Mouse (Mus musculus): Measurements from ENCODE around the gene Cdc34. TPM values are rescaled to one million over a fixed set of nuclear protein-coding genes. Genes with fewer than 3 reads are reported as not detected.

Gene Cdc34
- total RNA-seq, 2 experiments from 2014 or later = 73.1 to 79.8 TPM

DNA sequence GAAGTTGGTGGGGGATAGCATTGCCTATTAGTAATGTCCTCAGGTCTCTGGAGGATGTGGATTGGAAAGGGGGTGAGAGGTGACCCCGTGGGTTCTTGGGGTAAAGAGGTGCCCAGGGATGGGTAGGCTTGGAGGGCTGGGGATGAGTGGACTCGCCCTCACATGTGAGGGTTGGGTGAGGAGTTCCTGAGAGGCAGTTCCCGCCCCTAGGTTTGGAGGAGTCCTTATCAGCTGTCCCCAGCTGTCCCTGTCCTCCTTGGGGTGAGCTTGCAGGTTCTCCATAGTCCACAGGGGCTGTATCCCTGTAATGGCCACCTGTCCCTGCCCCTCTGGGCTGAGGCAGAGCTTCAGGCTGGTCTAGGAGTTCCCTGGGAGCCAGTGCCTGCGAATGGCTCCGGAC is 24.0 kb downstream of the Cdc34 start:
- no peak for DNase-seq (ENCODE audit: low spot score in 2 of 2)
- peak overlapping the region; percentile 93 for H3K27ac ChIP-seq
- TF ChIP-seq CTCF (conservative IDR thresholded peaks at IDR 0.05) = no peak

DNA sequence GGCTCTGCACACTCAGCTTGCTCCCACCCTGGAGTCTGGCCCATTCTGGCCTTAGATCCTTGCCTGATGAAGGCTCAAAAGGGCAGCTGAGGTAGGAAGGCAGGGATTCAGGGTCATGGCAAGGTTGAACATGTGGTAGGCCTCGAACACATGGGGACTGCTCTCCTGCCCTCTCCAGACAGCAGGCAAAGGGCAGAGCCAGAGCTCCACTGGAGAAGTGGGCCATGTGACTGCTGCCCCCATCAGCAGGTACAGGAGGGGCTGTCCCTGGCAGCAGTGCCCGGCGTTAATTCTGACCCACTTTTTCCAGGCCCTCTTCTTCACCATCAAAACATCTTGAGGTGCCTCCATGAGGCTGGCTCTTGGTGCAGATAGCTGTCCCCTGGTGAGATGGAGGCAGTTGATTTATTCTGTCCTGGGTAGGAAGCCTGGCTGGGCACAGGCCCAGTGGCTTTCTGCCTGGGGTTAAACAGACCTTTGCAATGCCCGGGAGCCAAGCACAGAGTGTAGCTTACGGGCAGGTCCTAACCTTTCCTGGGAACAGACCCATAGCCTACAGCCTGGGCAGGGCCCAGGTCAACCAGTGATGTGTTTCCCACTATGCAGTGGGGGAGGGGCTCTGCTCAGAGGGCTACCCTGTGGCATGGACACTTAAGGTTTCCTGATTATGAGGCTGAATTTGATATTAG is 24.6 kb downstream of the Cdc34 start:
- peak overlapping the region; percentile 93 for H3K27ac ChIP-seq
- DNase-seq (ENCODE audit: low spot score in 2 of 2) = no peak
- TF ChIP-seq CTCF (conservative IDR thresholded peaks at IDR 0.05) = no peak
- peak overlapping the region; percentile 99 for H3K4me3 ChIP-seq

More for the DNA sequence above, 24.0 kb downstream of the Cdc34 start:
- peak overlapping the region; percentile 99 for H3K4me3 ChIP-seq

DNA sequence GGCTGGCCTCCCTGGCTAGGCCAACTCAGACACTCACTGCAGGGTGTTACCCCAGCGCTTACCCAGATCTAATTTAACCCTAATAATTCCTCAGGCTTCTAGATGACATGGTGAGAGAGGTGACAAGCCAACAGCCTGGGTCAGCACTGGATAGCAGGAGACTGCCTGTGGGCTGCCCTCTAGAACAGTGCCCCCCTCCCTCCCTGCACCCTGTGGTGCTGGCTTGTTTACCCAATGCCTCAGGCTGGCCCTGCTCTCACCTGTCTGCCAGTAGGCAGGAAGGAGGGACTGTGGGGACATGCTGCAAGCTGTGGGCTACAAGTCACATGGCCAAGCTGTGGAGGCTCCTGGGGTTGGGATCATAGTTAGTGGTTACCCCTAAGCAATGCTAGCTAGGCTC is 25.2 kb downstream of the Cdc34 start:
- no peak for TF ChIP-seq CTCF (conservative IDR thresholded peaks at IDR 0.05)
- peak overlapping the region; percentile 99 for H3K4me3 ChIP-seq
- peak overlapping the region; percentile 93; the same call in 1 of the 2 replicates for H3K27ac ChIP-seq

GRCm38 (mm10) chr10:79707759-79708158 is 25.8 kb downstream of the Cdc34 start:
- TF ChIP-seq CTCF (conservative IDR thresholded peaks at IDR 0.05) = peak; percentile 37
- Histone ChIP-seq H3K27ac (peak overlapping the region; percentile 93), H3K4me3 (peak overlapping the region; percentile 99)
- DNase-seq (ENCODE audit: low spot score in 2 of 2) = no peak

More for the DNA sequence above, 25.2 kb downstream of the Cdc34 start:
- DNase-seq (ENCODE audit: low spot score in 2 of 2) = no peak

GRCm38 (mm10) chr10:79708668-79709067 is 26.7 kb downstream of the Cdc34 start:
- no peak for DNase-seq (ENCODE audit: low spot score in 2 of 2)
- H3K4me3 ChIP-seq = peak overlapping the region; percentile 36

DNA sequence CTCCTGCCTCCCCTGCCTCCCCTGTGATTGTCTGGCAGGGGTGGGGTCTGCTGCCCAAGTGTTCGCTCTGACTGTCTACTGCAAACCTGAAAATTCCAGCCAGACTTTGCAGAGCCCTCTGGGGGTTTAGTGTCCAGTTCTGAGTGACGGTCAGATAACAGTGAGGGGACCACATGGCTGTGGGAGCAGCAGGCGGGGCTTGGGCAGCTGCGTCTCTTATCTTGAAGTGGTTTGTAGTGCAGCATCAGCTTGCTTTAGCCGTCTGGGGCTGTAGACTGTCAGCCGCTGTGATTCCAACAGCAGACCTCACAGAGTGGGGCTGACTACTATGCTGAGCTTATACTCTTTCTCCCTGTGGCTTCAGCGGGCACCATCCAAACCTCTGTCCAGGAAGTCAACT is 27.3 kb downstream of the Cdc34 start:
- no peak for DNase-seq (ENCODE audit: low spot score in 2 of 2)
- TF ChIP-seq CTCF (conservative IDR thresholded peaks at IDR 0.05) = no peak
- peak overlapping the region; percentile 56 for H3K27ac ChIP-seq
- peak overlapping the region; percentile 36 for H3K4me3 ChIP-seq

More at GRCm38 (mm10) chr10:79708668-79709067, 26.7 kb downstream of the Cdc34 start:
- no peak for TF ChIP-seq CTCF (conservative IDR thresholded peaks at IDR 0.05)
- peak overlapping the region; percentile 56 for H3K27ac ChIP-seq

GRCm38 (mm10) chr10:79712029-79712428 is 30.0 kb downstream of the Cdc34 start:
- peak; percentile 50 for TF ChIP-seq CTCF (conservative IDR thresholded peaks at IDR 0.05)
- H3K4me3 ChIP-seq = no peak overlapping the region
- DNase-seq (ENCODE audit: low spot score in 2 of 2) = no peak
- no peak overlapping the region for H3K27ac ChIP-seq

GRCm38 (mm10) chr10:79712499-79713126 is 30.6 kb downstream of the Cdc34 start:
- Histone ChIP-seq H3K27ac (peak overlapping the region; percentile 62; the same call in 1 of the 2 replicates), H3K4me3 (no peak overlapping the region)
- DNase-seq (ENCODE audit: low spot score in 2 of 2) = peak; percentile 59 to 82
- peak; percentile 69 for TF ChIP-seq CTCF (conservative IDR thresholded peaks at IDR 0.05)

DNA sequence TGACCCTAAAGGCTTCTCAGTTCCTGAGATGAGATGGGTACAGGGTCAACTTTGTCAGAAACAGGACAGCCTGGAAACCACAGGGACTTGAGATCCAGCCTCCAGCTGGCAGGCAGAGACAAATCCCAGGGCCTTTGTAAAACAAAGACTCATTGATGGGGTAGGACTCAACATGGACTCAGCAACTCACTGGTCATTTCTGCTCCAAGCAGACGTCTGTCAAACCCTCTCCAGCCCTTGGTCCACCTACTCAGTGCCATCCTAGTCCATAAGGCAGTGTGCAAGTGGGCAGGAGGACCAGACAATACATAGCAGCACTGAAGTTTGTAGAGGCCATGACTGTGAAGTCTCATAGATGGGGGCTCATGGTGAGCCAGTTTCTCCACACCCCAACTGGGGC is 31.2 kb downstream of the Cdc34 start:
- TF ChIP-seq CTCF (conservative IDR thresholded peaks at IDR 0.05) = no peak
- H3K27ac ChIP-seq = peak overlapping the region; percentile 62; the same call in 1 of the 2 replicates
- no peak for DNase-seq (ENCODE audit: low spot score in 2 of 2)
- H3K4me3 ChIP-seq = no peak overlapping the region

DNA sequence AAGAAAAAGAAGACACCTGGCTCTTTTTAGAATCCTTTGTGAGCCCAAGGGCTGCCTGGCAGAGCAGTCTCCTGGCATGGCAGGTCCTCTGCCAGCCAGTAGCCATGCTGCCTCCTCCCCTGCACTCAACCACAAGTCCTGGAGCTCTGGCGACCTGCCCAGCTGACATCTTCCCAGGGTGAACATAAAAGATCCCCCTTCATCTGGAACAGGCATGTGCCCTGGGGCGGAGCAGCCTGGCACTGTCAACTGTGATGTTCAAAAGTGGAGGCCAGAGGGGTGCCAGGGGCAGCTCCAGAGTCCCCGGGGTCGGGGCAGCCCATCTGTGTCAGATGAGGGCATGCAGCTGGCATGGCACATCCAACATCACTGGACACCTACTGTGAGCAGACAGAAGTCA is 33.0 kb downstream of the Cdc34 start:
- no peak for DNase-seq (ENCODE audit: low spot score in 2 of 2)
- H3K27ac ChIP-seq = no peak overlapping the region

DNA sequence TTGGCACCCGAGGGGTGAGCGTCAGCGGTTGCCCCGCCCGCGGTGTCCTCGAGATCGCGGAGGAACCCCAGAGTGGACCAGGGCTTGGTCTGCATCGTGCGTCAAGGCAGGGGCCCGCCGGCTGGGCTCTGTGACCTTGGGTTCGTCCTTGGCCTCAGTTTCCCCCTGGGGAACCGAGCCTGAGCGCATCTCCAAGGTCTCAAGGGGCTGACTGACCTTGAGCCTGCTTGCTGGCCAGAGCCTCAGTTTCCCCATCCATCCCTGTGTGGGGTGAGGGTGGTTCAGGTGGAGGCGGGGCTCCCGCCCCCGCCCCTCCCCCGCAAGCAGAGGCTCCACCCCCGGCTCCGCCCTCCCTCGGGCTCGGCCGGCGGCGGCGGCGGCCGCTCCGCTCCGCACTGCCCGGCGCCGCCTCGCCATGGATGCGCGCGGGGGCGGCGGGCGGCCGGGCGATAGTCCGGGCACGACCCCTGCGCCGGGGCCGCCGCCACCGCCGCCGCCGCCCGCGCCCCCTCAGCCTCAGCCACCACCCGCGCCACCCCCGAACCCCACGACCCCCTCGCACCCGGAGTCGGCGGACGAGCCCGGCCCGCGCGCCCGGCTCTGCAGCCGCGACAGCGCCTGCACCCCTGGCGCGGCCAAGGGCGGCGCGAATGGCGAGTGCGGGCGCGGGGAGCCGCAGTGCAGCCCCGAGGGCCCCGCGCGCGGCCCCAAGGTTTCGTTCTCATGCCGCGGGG is 34.4 kb downstream of the Cdc34 start, which contains the start of gene Hcn2:
Hcn2 (plus strand) TSS at position 381 of the 734 bp plus-strand sequence.
- no peak for TF ChIP-seq CTCF (conservative IDR thresholded peaks at IDR 0.05)
- peak within 1 kb of the TSS; percentile 78 for H3K4me3 ChIP-seq
- no peak for DNase-seq (ENCODE audit: low spot score in 2 of 2)
- peak within 1 kb of the TSS; percentile 85 for H3K27ac ChIP-seq

More for the DNA sequence above, 33.0 kb downstream of the Cdc34 start:
- no peak overlapping the region for H3K4me3 ChIP-seq
- no peak for TF ChIP-seq CTCF (conservative IDR thresholded peaks at IDR 0.05)

- no peak for DNase-seq (ENCODE audit: low spot score in 2 of 2)
- peak overlapping the region; percentile 78 for H3K4me3 ChIP-seq
- TF ChIP-seq CTCF (conservative IDR thresholded peaks at IDR 0.05) = 0 out of 2 replicates have a peak, but pooled peaks have one; percentile 3
- peak overlapping the region; percentile 85 for H3K27ac ChIP-seq
These were observed 35.0 kb downstream of the Cdc34 start for GRCm38 (mm10) chr10:79716988-79717355.

Data from layer of hippocampus, adult 2 months (tissue).